ENCODE assay signal across 20 mouse cellular contexts in genomic region chr3:88905209-88905608, GRCm38 (mm10).
"Had no signal": no experiment of that assay in that cellular context is flagged by ENCODE, and none has a peak within 500 bp of the region (broad histone marks: within the 10 kb centered on the region; RNA-seq: fewer than 3 reads in every experiment).

No protein-coding gene starts in this region.

- H3K9ac ChIP-seq: kidney, embryonic 15.5 days; limb, embryonic 13.5 days; liver, embryonic 14.5 days; liver, postnatal 0 days; lung, embryonic 14.5 days; midbrain, embryonic 13.5 days; neural tube, embryonic 13.5 days; stomach, embryonic 15.5 days had no signal

- H3K27ac ChIP-seq: kidney, embryonic 15.5 days; limb, embryonic 10.5 days; limb, embryonic 13.5 days; liver, embryonic 14.5 days; midbrain, embryonic 10.5 days; midbrain, embryonic 13.5 days; neural tube, embryonic 13.5 days; stomach, embryonic 15.5 days had no signal

- H3K9me3 ChIP-seq: kidney, embryonic 15.5 days; limb, embryonic 10.5 days; limb, embryonic 13.5 days; megakaryocyte, embryonic 14.5 days; midbrain, embryonic 10.5 days; midbrain, embryonic 13.5 days; neural tube, embryonic 13.5 days; stomach, embryonic 15.5 days had no signal

- DNase-seq: kidney, adult 8-10 months; kidney, postnatal 10 days; kidney, postnatal 36 days; liver, postnatal 0 days; lung, embryonic 14.5 days; lung, postnatal 36 days; right cerebral cortex, postnatal 14 days; spleen, adult 18-20 months; thymus, adult 18-20 months; thymus, postnatal 36 days had no signal

- H3K4me3 ChIP-seq: kidney, embryonic 15.5 days; limb, embryonic 10.5 days; limb, embryonic 13.5 days; megakaryocyte, embryonic 14.5 days; midbrain, embryonic 10.5 days; midbrain, embryonic 13.5 days; myocyte; neural tube, embryonic 13.5 days; stomach, embryonic 15.5 days had no signal

- H3K4me1 ChIP-seq: kidney, embryonic 15.5 days; midbrain, embryonic 10.5 days; midbrain, embryonic 13.5 days; neural tube, embryonic 13.5 days; stomach, embryonic 15.5 days had no signal
